Mouse (Mus musculus) layer of hippocampus, postnatal 14 days (tissue): ENCODE data around the gene Lsm11. TPM values are rescaled to one million over a fixed set of nuclear protein-coding genes. Genes with fewer than 3 reads are reported as not detected.

Experiments used
- DNase-seq, 2 experiments: peaks; one replicate each; pipeline ENCODE4 v3.0.0; 2021 to 2022; ENCODE audit warnings: low spot score in 2 of 2, mixed read lengths in 1 of 2
- long read RNA-seq, 2 experiments: library from polyadenylated mRNA; stranded (forward); transcript quantifications; one replicate each; pipeline ENCODE4 v2.0.0; 2021
- total RNA-seq, 2 experiments: library from RNA; stranded (reverse); gene quantifications; 2 replicates each; pipeline ENCODE4 v1.2.3; 2021

Gene Lsm11
- 100 to 1,000 TPM; 124 to 127 TPM for total RNA-seq
- long read RNA-seq, experiment 1, full-length matches to known transcripts: 58 of 83 reads
- long read RNA-seq, experiment 1, partial matches to known transcripts: 0 of 83 reads
- long read RNA-seq, experiment 1, other reads (novel, unspliced or antisense): 25 of 83 reads
- long read RNA-seq, experiment 2, full-length matches to known transcripts: 58 of 104 reads
- long read RNA-seq, experiment 2, partial matches to known transcripts: 0 of 104 reads
- long read RNA-seq, experiment 2, other reads (novel, unspliced or antisense): 46 of 104 reads

DNA sequence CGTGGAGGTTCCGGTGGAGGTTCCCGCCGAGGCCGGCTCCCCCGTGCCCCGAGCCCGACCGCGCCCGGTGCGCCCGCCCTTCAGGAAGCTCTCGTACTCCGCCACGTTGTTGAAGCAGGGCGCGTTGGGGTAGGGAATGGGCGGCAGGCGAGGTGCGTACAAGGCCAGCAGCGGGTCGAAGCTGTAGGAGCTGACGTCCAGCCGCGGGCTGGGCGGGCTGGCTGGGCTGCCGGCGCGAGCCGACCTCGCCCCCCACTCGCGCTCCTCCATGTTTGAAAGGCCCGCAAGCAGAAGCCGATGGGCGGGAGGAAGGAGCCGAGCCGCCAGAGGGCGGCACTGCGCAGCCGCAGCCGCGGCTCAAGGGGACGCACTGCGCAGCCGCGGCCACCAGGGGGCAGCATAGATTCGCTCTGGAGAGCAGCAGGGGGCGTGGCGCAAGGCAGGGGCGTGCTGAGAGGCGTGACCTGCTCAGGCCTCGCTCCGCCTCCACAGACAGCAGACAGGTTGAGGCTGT is at the start of gene Lsm11:
Gene Lsm11, minus strand, starts transcription at position 293 of the 514 bp plus-strand sequence.
- DNase-seq: peak; percentile 96 to 98

DNA sequence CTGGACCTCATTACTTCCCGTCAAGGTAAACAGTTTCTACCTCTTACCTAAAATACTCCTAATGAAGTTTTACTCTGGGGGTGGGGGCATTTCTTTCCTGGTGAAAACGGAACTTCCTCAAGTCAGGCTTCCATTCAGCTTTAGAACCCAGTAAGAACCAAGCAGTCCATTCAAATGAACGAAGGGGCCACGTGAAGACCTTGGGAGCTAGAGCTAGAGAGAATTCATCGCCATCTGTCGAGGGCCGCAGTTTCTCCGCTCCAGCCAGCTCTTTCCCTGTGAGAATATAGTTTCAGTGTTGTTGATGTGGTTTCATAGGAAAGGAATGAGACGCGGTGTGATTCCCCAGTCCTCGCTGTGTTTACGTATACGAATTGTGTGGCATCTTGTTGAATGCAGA is 47.4 kb upstream of the Lsm11 start:
- DNase-seq: no peak

DNA sequence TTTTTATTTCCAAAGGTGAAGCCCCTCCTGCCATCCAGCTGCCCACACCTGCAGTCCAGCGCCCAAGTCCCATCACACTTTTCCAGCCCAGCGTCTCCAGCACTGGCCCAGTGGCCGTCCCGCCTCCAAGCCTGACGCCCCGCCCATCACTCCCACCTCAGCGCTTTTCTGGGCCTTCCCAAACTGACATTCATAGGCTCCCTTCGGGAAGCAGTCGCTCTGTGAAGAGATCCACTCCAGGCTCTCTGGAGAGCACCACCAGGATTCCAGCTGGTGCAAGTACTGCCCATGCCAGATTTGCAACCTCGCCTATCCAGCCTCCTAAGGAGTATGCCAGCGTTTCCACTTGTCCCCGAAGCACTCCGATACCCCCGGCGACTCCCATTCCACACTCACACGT is 46.9 kb upstream of the Lsm11 start:
- peak in 1 of 2 experiments; percentile 12 for DNase-seq

DNA sequence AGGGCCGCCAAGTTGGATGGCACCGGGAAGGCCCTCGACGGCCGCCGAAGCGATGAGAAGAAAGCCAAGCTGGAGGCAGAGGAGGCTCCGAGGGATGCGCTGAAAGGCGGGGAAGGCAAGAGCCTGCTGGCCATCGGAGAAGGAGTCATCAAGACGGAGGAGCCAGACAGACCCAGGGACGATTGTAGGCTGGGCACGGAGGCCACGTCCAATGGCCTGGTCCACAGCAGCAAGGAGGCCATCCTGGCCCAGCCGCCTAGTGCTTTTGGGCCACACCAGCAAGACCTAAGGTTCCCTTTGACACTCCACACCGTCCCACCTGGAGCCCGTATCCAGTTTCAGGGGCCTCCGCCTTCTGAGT is 36.1 kb upstream of the Lsm11 start:
- DNase-seq: no peak

DNA sequence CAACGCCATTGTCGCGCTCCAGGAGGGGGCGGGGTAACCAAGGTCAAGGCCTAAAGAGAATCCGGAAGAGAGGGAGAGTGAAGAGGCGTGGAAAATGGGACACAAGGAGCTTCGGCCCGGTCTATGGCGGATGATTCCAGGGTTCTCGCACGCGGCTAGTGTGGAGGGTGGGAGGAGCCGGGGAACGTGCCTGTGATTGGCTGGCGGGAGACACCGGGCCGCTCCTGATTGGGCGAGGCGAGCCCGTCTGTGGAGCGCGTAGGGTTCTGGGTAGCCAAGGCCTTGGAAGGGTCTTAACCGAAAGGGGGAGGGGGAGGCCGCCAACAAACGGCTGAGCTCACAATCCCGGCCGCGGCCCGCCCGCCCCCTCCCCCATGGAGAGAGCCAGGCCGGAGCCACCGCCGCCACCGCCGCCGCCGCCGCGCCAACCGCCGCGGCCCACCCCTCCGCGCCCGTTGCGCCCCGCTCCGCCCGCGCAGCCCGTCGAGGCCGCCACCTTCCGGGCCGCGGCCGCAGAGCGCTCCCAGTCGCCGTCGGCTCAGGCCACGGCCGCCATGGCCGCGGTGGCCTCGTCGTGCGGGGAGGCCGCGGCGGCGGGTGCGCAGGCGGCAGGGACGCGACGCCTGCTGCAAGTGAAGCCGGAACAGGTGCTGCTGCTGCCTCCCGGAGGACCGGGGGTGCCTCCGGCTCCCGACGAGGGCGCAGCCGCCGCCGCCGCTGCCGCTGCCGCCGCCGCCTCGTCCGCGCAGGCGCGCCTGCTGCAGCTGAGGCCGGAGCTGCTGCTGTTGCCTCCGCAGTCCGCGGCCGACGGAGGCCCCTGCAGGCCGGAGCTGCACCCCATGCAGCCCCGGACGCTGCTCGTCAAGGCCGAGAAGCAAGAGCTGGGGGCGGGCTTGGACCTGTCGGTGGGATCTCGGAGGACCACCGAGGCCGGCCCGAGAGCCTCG is 35.5 kb upstream of the Lsm11 start, which contains the start of gene Sox30:
Gene Sox30, plus strand, starts transcription at position 365 of the 947 bp plus-strand sequence.
- peak in 1 of 2 experiments; percentile 45 for DNase-seq

DNA sequence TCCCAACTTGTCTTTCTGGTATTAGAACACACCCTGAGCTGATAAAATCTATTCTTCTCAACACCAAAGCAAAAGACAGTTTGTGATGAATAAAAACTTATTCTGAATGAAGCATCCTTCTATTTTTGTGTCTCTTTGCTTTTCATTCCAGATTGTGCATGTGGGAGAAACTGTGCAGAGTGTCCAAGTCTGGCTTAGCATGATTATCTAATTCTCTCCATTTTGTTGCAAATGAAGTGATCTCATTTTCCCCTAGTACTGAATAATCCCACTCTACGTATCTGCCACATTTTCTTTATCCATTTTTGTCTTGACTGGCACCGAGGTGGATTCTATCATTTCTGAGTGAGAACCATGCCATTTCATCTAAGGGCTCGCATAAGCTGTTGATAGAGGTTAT is 31.3 kb upstream of the Lsm11 start:
- DNase-seq: peak in 1 of 2 experiments; percentile 60

DNA sequence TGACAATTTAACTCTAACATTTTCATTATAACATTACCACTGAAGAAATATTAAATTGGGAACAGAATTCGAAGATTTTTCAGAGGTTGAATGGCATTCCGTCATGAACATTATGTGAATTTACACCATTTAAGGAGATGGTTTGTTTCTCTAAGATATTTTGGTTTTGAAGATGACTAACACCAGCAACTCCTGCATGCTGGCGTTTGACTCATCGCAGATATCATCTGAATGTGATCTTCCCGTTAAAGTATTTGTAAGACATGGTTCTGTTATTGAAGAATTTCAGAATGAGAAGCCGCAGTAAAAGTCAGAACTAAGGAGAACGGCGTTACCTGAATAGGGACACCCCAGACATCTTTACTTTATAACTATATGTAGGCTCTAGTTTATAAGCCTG is 29.7 kb upstream of the Lsm11 start:
- no peak for DNase-seq

DNA sequence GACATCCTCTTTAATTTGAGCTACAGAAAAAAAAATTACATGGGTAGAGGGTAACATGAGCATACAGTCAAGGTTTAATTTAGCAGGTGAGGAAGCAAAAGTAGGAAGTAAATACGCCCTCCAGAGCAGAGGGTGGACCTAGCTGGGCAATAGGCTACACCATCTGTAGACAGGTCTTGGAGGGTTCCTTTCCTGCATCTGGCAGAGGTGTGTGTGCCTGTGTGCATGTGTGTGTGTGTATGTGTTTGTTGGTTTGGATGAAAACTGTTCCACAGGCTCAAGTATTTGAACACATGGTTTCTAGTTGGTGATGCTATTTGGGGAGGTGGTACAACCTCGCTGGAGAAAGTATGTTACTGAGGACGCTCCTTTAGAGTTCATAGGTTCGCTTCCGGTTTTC is 28.9 kb upstream of the Lsm11 start:
- DNase-seq: no peak

DNA sequence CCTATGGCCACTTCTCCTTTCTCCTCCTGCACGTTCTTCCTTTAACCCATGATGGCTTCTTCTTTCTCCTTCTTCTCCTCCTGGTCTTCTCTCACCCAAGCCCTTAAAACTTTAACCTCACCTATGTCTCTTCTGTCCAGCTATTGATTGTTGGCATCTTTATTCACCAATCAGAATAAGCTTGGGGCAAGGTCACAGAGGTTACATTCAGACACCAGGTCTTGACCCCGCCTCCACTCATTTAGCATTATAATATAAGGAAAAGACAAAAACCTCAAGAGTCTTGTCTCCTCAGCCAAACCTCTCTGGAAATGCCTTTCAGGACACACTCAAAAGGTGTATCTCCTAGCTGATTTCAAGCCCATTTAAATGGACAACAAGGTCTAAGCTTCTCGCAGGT is 23.7 kb upstream of the Lsm11 start:
- DNase-seq: no peak

DNA sequence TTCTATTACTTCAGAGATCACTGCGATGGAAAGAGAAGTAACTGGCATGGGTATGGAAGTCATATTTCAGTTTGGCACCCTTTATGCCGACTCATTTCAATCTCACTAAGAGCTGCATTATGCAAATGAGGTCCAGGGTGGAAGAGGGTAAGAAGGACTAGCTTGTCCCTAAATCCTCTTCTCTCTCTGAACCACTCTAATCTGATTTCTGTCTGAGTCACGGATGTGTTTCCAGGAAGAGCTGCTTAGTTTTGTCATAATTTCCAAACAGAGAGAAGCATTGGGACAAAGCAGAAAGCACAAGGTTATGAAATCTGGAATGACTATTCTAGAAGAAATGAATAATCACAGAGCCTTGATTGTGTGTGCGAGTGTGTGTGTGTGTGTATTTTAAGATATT is 22.2 kb upstream of the Lsm11 start:
- no peak for DNase-seq

DNA sequence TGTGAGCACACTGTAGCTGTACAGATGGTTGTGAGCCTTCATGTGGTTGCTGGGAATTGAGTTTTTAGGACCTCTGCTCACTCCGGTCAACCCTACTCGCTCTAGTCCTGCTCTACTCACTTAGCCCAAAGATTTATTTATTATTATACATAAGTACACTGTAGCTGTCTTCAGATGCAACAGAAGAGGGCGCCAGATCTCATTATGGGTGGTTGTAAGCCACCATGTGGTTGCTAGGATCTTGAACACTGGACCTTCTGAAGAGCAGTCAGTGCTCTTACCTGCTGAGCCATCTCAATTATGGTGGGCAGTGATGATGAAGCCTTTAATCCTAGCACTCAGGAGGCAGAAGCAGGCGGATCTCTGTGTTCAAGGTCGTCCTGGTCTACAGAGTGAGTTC is 15.3 kb upstream of the Lsm11 start:
- no peak for DNase-seq

DNA sequence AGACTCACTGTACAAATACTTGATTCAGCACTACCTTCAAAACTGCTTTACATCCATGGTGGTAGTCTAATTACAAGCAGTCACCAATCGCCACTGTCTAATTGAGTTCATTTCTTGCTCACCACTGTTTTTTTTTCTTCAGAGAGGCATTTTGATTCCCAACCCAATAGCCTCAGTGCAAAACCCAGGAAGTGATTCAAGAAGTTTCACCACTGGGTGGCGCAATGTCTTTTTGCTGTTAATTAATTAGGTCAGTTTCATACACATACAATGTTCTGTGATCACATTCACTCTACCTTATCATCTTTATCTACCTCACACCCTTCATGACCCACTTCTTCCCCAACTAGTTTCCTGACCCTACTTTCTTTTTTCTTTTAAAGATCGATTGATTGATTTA is 14.9 kb upstream of the Lsm11 start:
- DNase-seq: no peak

DNA sequence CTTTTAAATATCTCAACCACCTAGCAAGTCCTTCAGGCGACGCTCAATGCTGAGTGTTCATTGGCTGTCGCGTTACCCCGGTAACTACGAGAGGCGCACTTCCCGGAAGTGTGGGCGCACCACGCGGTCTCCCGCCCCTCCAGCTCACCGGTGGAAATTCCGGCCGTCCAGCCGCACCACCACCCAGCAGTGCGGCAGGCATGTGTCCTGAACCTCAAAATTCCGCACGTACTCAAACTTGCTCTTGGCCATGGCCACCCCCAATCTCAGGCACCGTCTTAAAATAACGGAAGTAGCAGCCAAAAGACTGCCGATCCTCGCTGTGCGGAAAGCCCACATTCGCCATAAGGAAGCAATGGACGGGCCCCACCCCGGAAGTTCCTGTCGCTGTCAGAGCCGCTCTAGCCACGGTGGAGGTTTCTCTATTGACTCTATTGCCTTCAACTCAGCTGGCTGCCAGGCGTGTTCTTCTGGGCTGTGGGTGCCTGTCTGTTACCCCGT is 10.4 kb upstream of the Lsm11 start, which contains the start of gene Thg1l:
Gene Thg1l, minus strand, starts transcription at position 368 of the 501 bp plus-strand sequence.
- peak; percentile 90 to 94 for DNase-seq

DNA sequence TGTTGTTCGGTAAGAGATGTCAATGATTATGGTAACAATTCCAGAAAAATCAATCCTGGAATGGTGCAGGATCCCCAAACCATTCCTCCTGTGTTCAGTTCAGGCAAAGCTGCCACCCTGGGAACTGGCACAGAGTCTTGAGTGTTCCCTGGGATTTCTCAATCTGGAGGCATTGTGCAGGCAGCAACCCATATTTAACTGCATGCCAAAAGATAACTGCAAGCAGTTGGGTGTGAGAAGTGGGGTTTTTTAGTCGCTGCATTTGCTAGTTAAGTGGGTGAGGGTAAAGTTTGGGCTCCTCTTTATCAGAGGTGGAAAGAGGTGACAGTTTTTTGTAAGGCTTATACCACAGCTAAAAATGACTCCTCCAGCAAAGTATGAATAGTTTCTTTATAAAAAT is 2.8 kb upstream of the Lsm11 start:
- peak; percentile 22 to 70 for DNase-seq

DNA sequence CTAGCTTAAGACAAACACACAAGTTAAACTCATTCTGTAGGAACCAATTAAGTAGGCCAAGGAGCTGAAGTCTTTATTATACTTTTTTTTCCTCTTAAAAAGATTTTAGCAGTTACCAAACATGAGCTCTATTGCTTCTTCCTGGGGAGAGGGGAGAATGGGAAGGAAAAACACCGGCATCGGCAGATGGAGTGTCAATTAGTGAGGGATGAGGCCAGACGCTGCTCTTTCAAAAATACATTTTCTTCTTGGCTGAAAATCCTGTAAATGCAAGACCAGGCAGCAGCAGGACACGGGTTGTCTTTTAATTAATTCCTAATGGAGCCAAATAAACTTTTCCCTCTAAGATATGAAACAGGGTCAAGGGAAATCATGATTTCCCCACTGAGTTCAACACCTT is 2.1 kb upstream of the Lsm11 start:
- DNase-seq: peak in 1 of 2 experiments; percentile 31

DNA sequence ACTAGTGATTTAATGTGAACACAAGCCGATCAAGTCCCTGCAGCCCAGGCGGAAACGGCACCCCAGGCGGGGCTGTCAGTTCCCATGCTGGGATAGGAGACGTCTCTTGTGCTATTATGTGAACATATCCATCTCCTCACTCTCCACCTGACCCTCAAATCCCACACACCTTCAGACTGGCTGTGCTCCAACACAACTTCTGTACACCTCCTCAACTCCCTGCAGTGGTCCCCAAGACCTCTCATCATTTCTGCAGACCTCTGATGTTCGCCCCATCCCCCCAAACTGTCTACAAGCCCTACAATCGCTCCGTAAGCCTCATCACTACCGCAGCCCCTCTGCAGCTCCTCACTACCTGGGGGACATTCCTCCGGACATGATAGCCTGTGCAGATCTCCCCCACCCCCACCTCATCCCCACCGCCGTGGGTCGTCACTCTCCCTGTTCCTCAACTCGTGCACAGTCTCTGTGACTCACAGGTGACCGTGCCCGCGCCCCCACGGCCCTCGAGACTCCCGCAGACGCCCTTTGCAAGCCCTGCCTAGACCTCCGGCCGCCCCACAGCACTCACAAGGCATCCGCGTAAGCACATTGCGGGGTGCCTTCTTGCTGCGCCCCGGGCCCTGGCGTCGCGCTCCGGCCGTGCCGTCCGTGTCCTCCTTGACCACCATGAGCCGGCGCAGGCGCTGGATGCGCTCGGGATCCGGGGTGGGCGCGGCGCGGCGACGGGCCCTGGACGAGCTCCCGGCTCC is 668 bp downstream of the Lsm11 start:
- peak; percentile 25 to 32 for DNase-seq

DNA sequence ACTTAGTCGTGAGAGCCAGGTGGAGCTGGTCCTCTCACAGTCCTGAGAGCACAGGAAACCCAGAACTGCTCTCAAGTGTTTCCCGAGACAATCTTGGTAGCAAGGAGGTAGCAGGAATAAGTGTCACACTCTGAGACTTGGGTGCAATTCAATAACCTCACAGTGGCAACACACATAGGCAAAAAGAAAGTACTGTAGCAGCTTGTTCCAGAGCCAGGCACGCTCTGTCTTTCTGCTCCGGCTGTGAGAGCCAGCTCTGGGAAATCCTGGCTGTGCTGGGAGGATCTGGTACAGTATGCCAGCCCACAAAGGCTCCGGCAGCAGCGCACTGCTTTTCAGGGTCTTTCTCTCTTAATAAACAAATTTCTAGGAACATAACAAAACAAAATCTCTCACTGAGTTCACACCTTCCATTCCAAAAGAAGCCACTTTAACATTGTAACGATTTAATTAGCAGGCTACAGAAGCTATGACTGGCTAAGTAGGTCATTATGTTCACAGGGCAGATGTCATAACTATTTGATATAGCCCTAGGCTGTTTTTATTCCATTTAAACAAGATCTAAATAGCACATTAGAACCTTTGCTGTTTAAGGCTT is 1.5 kb downstream of the Lsm11 start:
- DNase-seq: peak; percentile 48 to 78

DNA sequence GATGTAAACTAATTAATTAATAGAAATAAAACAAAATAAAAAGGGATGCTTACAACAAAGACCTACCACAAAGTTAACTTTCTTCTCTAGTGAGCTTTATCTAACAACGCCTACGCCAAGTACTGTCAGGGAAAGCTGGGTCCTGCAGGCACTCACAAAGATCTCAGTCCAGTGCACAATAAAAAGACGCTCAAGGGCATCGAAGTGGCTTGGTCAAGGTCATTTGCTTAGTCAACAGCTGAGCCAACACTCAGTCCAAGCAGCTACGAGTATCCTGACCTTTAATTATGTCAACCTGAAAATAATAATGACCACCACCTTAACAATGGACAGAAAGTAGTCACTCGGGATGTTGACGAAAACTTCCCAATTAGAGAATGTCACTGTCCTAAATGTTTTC is 2.5 kb downstream of the Lsm11 start:
- no peak for DNase-seq

DNA sequence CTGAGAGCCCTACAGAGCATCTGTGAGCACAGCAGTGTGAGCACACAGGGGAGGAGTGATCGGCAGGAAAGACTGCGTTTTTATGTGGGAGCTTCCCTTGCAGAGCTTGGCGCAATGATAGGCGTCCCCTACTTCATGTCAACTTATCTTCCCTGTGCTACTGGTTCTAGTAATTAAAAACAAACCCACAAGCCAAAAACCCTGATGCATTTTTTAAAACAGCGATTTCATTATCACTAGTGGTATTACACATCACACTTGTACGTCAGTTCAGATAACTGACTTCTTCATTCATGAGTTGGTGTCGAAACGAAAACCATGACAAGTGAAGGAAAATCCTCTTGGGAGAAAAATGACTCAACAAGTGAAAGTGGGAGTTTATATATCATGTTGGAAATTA is 5.8 kb downstream of the Lsm11 start:
- DNase-seq: no peak

DNA sequence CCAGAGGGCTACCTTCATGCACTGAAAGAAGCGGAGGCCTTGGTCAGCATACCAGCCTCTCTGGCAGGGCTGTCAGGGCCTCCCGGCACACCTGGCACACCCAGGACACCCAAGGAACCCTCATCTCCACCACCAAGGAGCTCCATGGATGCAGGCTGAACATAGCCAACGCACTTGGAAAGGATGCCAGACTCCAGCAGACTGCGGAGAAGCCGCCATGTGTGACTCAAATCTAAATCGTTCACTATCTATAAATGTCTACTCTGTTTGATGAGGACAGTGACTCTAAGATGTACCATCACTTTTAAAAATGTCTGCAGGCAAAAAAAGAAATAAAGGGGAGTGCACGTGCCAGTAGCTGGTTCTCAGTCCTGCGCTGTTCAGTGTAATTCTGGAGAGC is 7.3 kb downstream of the Lsm11 start:
- DNase-seq: no peak

DNA sequence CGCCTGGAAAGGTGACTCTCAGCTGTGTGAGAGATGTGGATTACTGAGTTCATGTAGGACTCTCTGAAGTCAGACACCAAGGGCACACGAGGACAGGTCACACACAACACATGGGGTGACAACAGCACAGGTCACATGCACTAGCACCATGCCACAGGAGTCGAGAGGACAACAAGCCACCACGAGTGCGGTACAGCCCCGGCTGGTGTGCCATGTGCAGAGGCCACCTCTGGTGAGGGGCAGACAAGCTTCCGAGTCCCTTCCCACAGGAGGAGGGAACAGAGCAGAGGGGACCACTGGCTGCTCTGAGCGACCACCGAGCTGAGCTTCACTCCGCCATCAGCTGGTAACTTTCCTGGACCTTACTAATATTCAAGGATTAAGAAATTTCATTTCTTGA is 12.0 kb downstream of the Lsm11 start:
- DNase-seq: no peak
